Mouse (Mus musculus) liver, adult 2 months (tissue): ENCODE results near the gene Ust. TPM values are rescaled to one million over a fixed set of nuclear protein-coding genes. Genes with fewer than 3 reads are reported as not detected.

Experiments used
- DNase-seq: peaks from one replicate; pipeline ENCODE4 v3.0.0-alpha.2; 2011; ENCODE audit warnings: low read depth, low spot score; ENCODE audit errors: extremely low read depth
- H3K27ac ChIP-seq: fragments of 200-500 bp; replicated peaks from 2 replicates; pipeline ENCODE4 v1.5.1; 2012; ENCODE audit warnings: low read depth, mild to moderate bottlenecking, control low read depth, inconsistent platforms, low read length; ENCODE audit not compliant: insufficient read depth
- H3K27me3 ChIP-seq: fragments of 200-500 bp; 2 replicates; pipeline ENCODE4 v1.6.1; 2012; ENCODE audit warnings: mild to moderate bottlenecking, moderate library complexity, low read length, inconsistent platforms; ENCODE audit not compliant: control insufficient read depth, insufficient read depth
- H3K36me3 ChIP-seq: fragments of 200-500 bp; 2 replicates; pipeline ENCODE4 v1.6.1; 2012; ENCODE audit warnings: low read length, inconsistent platforms; ENCODE audit not compliant: control insufficient read depth, insufficient read depth
- H3K4me1 ChIP-seq: fragments of 200-500 bp; 2 replicates; pipeline ENCODE4 v1.6.1; 2011; ENCODE audit warnings: low read length; ENCODE audit not compliant: control insufficient read depth, insufficient read depth
- H3K4me3 ChIP-seq: fragments of 200-500 bp; 2 replicates; pipeline ENCODE4 v1.5.1; 2011; ENCODE audit warnings: low read depth, mild to moderate bottlenecking, control low read depth, low read length, moderate library complexity; ENCODE audit not compliant: insufficient read depth
- H3K79me2 ChIP-seq: fragments of 200-500 bp; 2 replicates; pipeline ENCODE4 v1.6.1; 2012; ENCODE audit warnings: inconsistent platforms, mild to moderate bottlenecking, low read length, moderate library complexity; ENCODE audit not compliant: control insufficient read depth, insufficient read depth
- H3K9ac ChIP-seq: fragments of 200-500 bp; 2 replicates; pipeline ENCODE4 v1.6.1; 2012; ENCODE audit warnings: low read depth, mild to moderate bottlenecking, control low read depth, inconsistent platforms, low read length
- CTCF ChIP-seq: fragments of 200-500 bp; IDR thresholded peaks from 2 replicates; pipeline ENCODE4 v1.5.1; 2011; ENCODE audit warnings: low read depth, low read length, control low read depth
- POLR2A ChIP-seq: fragments of 200-500 bp; IDR thresholded peaks from 2 replicates; pipeline ENCODE4 v1.6.1; 2011; ENCODE audit warnings: low read length, control low read depth; ENCODE audit not compliant: insufficient read depth; ENCODE audit errors: extremely low read depth
- WGBS: fragments of 180-500 bp; shearing (Covaris S2); methylation state at CpG from one replicate; pipeline ENCODE4 v1.1.7; 2018; 5-methylcytosine and 5-hydroxymethylcytosine counted together
- polyA plus RNA-seq: library from polyadenylated mRNA; depleted of rRNA; stranded (reverse); fragments of >200 nt; gene quantifications from 2 replicates; pipeline ENCODE4 v1.2.3, GENCODE M21; 2012
- total RNA-seq: library from RNA; depleted of rRNA; stranded (reverse); fragments of >200 nt; gene quantifications from 2 replicates; pipeline ENCODE4 v1.2.3, GENCODE M21; 2014

The Ust gene
- total and polyA plus RNA-seq, 2 experiments = 0.27 to 0.46 TPM

GRCm38 (mm10) chr10:8174230-8174629 lies 344.4 kb downstream of the Ust start:
- H3K36me3 ChIP-seq = no peaks in the 10 kb centered on the region
- WGBS = 77% methylated on average over 7 of the region's 7 CpGs
- H3K4me1 ChIP-seq = no peaks in the 10 kb centered on the region
- no peaks in the 10 kb centered on the region for H3K79me2 ChIP-seq
- H3K9ac ChIP-seq = no peak overlapping the region
- H3K27me3 ChIP-seq = no peaks in the 10 kb centered on the region
- H3K4me3 ChIP-seq = no peak overlapping the region
- no peak overlapping the region for H3K27ac ChIP-seq
- no peak for DNase-seq
- TF ChIP-seq CTCF (no peak), POLR2A (no peak)

DNA sequence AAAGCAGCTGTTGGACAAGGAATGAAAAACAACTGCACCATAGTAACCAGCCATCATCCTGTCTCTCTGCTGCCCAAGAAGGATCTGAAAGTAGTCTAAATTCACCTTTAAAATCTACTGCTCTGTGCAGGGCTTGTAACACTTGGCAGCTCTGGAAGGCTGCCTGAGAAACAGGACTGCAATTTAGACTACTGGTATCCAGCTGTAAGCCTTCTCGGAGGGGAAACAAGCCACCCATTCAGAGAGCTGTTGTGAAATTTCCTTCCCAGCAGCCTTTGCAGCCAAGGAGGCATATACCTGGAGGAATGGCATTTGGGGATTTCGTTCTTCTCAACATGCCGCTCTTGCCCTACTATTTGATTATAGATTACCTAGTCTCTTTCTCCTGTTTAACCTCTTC lies 345.6 kb downstream of the Ust start:
- Histone ChIP-seq H3K9ac (no peak overlapping the region), H3K4me1 (no peaks in the 10 kb centered on the region), H3K79me2 (no peaks in the 10 kb centered on the region), H3K4me3 (no peak overlapping the region), H3K27me3 (no peaks in the 10 kb centered on the region), H3K36me3 (no peaks in the 10 kb centered on the region), H3K27ac (no peak overlapping the region)
- 71% methylated on average over 3 of the region's 3 CpGs for WGBS
- no peak for DNase-seq
- TF ChIP-seq CTCF (no peak), POLR2A (no peak)

DNA sequence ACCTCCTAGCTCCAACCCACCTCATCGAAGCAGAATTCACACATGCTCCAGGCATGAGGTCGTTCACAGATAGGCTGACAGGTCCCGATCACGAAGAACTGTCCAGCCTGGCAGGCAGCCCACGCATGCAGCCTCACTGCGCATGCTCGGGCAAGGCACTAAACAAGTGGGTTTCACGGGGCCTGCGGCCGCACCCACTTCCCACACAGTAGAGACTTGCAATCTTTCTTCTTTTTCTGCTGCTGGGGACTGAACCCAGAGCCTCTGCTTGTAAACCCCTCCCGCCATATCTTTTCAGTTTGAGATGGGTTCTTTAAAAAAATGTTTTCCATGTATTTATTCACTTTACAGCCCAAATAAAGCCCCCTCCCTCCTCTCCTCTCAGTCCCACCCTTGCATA lies 347.1 kb downstream of the Ust start:
- TF ChIP-seq CTCF (no peak), POLR2A (no peak)
- no peak overlapping the region for H3K9ac ChIP-seq
- no peaks in the 10 kb centered on the region for H3K27me3 ChIP-seq
- no peak overlapping the region for H3K4me3 ChIP-seq
- no peaks in the 10 kb centered on the region for H3K4me1 ChIP-seq
- 95% methylated on average over 11 of the region's 11 CpGs for WGBS
- no peaks in the 10 kb centered on the region for H3K79me2 ChIP-seq
- no peak for DNase-seq
- H3K36me3 ChIP-seq = no peaks in the 10 kb centered on the region
- H3K27ac ChIP-seq = no peak overlapping the region
